Mouse (Mus musculus) midbrain, embryonic 13.5 days (tissue): ENCODE results near the gene Srrm2. TPM values are rescaled to one million over a fixed set of nuclear protein-coding genes. Genes with fewer than 3 reads are reported as not detected.
A peak's percentile ranks its signal among the peaks of the same experiment; 100 is the strongest.

Experiments
- ATAC-seq: fragments of 200-750 bp; cut with Nextera tagmentation; 2 replicates; pipeline ENCODE4 v1.8.0; 2017; ENCODE audit warnings: mild to moderate bottlenecking, moderate TSS enrichment, moderate library complexity
- H3K27ac ChIP-seq: fragments of 300-500 bp; sonication (generic); 2 replicates; pipeline ENCODE4 v1.5.1; 2015; ENCODE audit warnings: inconsistent platforms, mild to moderate bottlenecking, moderate library complexity
- H3K27me3 ChIP-seq: fragments of 300-500 bp; sonication (generic); 2 replicates; pipeline ENCODE4 v1.6.1; 2015; ENCODE audit warnings: mild to moderate bottlenecking, inconsistent platforms
- H3K36me3 ChIP-seq: fragments of 300-500 bp; sonication (generic); 2 replicates; pipeline ENCODE4 v1.6.1; 2015; ENCODE audit warnings: mild to moderate bottlenecking, inconsistent platforms
- H3K4me1 ChIP-seq: fragments of 300-500 bp; sonication (generic); replicated peaks from 2 replicates; pipeline ENCODE4 v1.6.1; 2015; ENCODE audit warnings: inconsistent platforms
- H3K4me2 ChIP-seq: fragments of 300-500 bp; sonication (generic); replicated peaks from 2 replicates; pipeline ENCODE4 v1.6.1; 2015; ENCODE audit warnings: moderate library complexity, mild to moderate bottlenecking, inconsistent platforms
- H3K4me3 ChIP-seq: fragments of 300-500 bp; sonication (generic); replicated peaks from 2 replicates; pipeline ENCODE4 v1.5.1; 2015; ENCODE audit warnings: mild to moderate bottlenecking, inconsistent platforms
- H3K9ac ChIP-seq: fragments of 300-500 bp; sonication (generic); replicated peaks from 2 replicates; pipeline ENCODE4 v1.6.1; 2015; ENCODE audit warnings: mild to moderate bottlenecking, inconsistent platforms
- H3K9me3 ChIP-seq: fragments of 300-500 bp; sonication (generic); 2 replicates; pipeline ENCODE4 v1.6.1; 2016; ENCODE audit warnings: mild to moderate bottlenecking, inconsistent platforms
- WGBS: fragments of 180-500 bp; shearing (Covaris S2); methylation state at CpG from one replicate; pipeline ENCODE4 v1.1.7; 2015; 5-methylcytosine and 5-hydroxymethylcytosine counted together
- polyA plus RNA-seq: library from polyadenylated mRNA; unstranded; fragments of >200 nt; fragmentation: Nextera tagmentation; extraction: Ambion mirVana; gene quantifications from 2 replicates; pipeline ENCODE4 v1.2.1, GENCODE M21; 2015

Srrm2 gene
- polyA plus RNA-seq, 1 experiment from 2014 or later: 664 TPM

- WGBS: 40% methylated on average over 23 of the region's 23 CpGs
- Histone ChIP-seq H3K9me3 (no peaks in the 10 kb centered on the region), H3K4me2 (peak overlapping the region; percentile 32; the same call in 1 of the 2 replicates), H3K9ac (no peak overlapping the region), H3K27me3 (0 out of 2 replicates have a peak, but pooled peaks cover 2% of the 10 kb centered on the region), H3K27ac (no peak overlapping the region), H3K4me1 (no peaks in the 10 kb centered on the region), H3K36me3 (no peaks in the 10 kb centered on the region), H3K4me3 (no peak overlapping the region)
- ATAC-seq: peak; percentile 20; the same call in 1 of the 2 replicates
Observed at GRCm38 (mm10) chr17:23843141-23843811, 52.9 kb downstream of the Srrm2 start.

DNA sequence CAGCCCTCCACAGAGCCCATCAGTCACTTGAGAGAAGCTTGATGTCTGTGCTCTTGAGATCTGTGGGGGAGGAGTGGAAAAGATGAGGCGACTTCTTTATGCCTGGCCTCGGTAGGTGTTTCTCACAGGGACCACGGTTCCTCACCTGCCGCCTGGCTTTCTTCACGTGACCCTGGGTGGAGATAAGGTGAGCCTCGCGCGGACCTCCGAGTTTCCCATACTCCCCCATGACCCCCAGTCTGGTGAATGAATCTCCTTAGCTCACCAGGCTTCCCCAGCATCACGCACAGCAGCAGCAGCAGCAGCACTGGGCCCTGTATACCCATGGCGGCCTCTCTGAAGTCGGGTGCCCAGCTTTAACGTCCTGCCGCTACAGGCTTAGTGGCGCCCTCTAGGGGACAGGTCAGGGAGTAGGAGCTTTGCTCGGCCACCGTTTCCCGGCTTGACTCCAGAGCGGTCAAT lies 53.5 kb downstream of the Srrm2 start, which contains the start of the genes Prss32 and Prss41:
Prss32 (plus strand) TSS at position 44 of the 462 bp plus-strand sequence.
Prss41 (minus strand) TSS at position 361 of the 462 bp plus-strand sequence.
- Histone ChIP-seq H3K4me1 (no peaks in the 10 kb centered on the region), H3K9ac (no peak within 1 kb of the TSS), H3K27ac (no peak within 1 kb of the TSS), H3K9me3 (no peaks in the 10 kb centered on the region), H3K4me2 (peak within 1 kb of the TSS; percentile 32), H3K36me3 (no peaks in the 10 kb centered on the region), H3K27me3 (0 out of 2 replicates have a peak, but pooled peaks cover 3% of the 10 kb centered on the region), H3K4me3 (peak within 1 kb of the TSS; percentile 14; the same call in 1 of the 2 replicates)
- ATAC-seq: no peak
- WGBS: 11% methylated on average over 19 of the region's 19 CpGs

DNA sequence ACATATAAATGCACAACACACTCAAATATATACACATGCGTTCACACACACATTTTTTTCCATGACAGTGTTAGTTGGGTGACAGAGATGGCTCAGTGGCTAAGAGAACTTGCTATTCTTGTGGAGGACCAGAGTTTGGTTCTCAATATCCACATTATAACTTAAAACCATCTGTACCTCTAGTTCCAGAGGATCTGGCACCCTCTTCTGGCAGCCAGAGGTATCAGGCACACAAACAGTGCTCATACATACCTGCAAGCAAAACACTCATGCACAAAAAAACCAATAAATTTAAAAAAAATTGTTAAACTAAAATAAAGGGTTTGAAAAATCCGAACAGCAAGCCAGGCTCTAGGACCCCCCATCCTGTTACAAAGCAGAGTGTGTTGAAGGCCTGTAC lies 59.7 kb downstream of the Srrm2 start:
- Histone ChIP-seq H3K4me1 (no peaks in the 10 kb centered on the region), H3K36me3 (no peaks in the 10 kb centered on the region), H3K27ac (no peak overlapping the region), H3K9me3 (no peaks in the 10 kb centered on the region), H3K4me3 (no peak overlapping the region), H3K27me3 (0 out of 2 replicates have a peak, but pooled peaks cover 3% of the 10 kb centered on the region), H3K9ac (no peak overlapping the region), H3K4me2 (no peak overlapping the region)
- ATAC-seq: no peak
- WGBS: 60% methylated on average over 2 of the region's 2 CpGs

GRCm38 (mm10) chr17:23850853-23851749 lies 60.8 kb downstream of the Srrm2 start:
- no peak overlapping the region for H3K4me3 ChIP-seq
- H3K27me3 ChIP-seq: 0 out of 2 replicates have a peak, but pooled peaks cover 3% of the 10 kb centered on the region
- ATAC-seq: 0 out of 2 replicates have a peak, but pooled peaks have one; percentile 17
- no peaks in the 10 kb centered on the region for H3K4me1 ChIP-seq
- H3K4me2 ChIP-seq: no peak overlapping the region
- H3K36me3 ChIP-seq: no peaks in the 10 kb centered on the region
- WGBS: 62% methylated on average over 18 of the region's 19 CpGs
- no peak overlapping the region for H3K27ac ChIP-seq
- H3K9ac ChIP-seq: no peak overlapping the region
- H3K9me3 ChIP-seq: no peaks in the 10 kb centered on the region

GRCm38 (mm10) chr17:23853292-23853691 lies 63.0 kb downstream of the Srrm2 start:
- no peak overlapping the region for H3K27ac ChIP-seq
- H3K9ac ChIP-seq: no peak overlapping the region
- H3K4me1 ChIP-seq: no peaks in the 10 kb centered on the region
- peak; percentile 55; the same call in 1 of the 2 replicates for ATAC-seq
- no peak overlapping the region for H3K4me3 ChIP-seq
- 36% methylated on average over 5 of the region's 5 CpGs for WGBS
- H3K27me3 ChIP-seq: 0 out of 2 replicates have a peak, but pooled peaks cover 1% of the 10 kb centered on the region
- no peaks in the 10 kb centered on the region for H3K9me3 ChIP-seq
- no peak overlapping the region for H3K4me2 ChIP-seq
- H3K36me3 ChIP-seq: no peaks in the 10 kb centered on the region

DNA sequence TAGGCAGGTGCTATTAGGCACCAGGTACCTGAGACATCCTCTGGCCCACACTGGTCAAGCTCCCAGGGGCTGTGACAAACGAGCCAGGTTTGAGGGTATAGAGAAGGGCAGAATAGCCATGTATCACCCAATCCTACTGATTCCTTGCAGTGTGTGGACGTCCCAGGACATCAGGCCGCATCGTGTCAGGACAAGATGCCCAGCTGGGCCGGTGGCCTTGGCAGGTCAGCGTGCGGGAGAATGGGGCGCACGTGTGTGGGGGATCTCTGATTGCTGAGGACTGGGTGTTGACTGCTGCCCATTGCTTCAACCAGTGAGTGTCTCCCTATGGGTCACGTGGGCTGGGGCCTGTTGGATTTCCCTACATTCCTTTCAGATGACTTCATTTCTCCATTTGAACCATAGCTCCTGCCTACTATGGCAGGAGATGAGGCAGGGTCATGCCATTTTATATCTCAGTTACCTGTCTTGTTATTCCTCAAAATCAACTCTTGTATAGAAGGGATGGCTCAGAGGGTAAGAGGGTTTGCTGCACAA lies 64.0 kb downstream of the Srrm2 start:
- Histone ChIP-seq H3K9me3 (no peaks in the 10 kb centered on the region), H3K4me2 (no peak overlapping the region), H3K27ac (no peak overlapping the region), H3K27me3 (no peaks in the 10 kb centered on the region), H3K36me3 (no peaks in the 10 kb centered on the region), H3K4me1 (no peaks in the 10 kb centered on the region), H3K4me3 (no peak overlapping the region), H3K9ac (no peak overlapping the region)
- WGBS: 86% methylated on average over 10 of the region's 10 CpGs
- no peak for ATAC-seq

GRCm38 (mm10) chr17:23857193-23857592 lies 66.9 kb downstream of the Srrm2 start:
- Histone ChIP-seq H3K9me3 (no peaks in the 10 kb centered on the region), H3K36me3 (no peaks in the 10 kb centered on the region), H3K4me2 (no peak overlapping the region), H3K9ac (no peak overlapping the region), H3K4me3 (no peak overlapping the region), H3K27me3 (0 out of 2 replicates have a peak, but pooled peaks cover 6% of the 10 kb centered on the region), H3K4me1 (no peaks in the 10 kb centered on the region), H3K27ac (no peak overlapping the region)
- no peak for ATAC-seq
- WGBS: 83% methylated on average over 6 of the region's 6 CpGs

GRCm38 (mm10) chr17:23857913-23858312 lies 67.6 kb downstream of the Srrm2 start:
- no peaks in the 10 kb centered on the region for H3K9me3 ChIP-seq
- WGBS: 83% methylated on average over 2 of the region's 2 CpGs
- no peaks in the 10 kb centered on the region for H3K36me3 ChIP-seq
- H3K4me2 ChIP-seq: no peak overlapping the region
- no peaks in the 10 kb centered on the region for H3K4me1 ChIP-seq
- 0 out of 2 replicates have a peak, but pooled peaks cover 6% of the 10 kb centered on the region for H3K27me3 ChIP-seq
- no peak overlapping the region for H3K27ac ChIP-seq
- no peak overlapping the region for H3K4me3 ChIP-seq
- H3K9ac ChIP-seq: no peak overlapping the region
- no peak for ATAC-seq

GRCm38 (mm10) chr17:23862926-23863325 lies 72.6 kb downstream of the Srrm2 start:
- Histone ChIP-seq H3K9me3 (no peaks in the 10 kb centered on the region), H3K4me2 (no peak overlapping the region), H3K4me1 (no peaks in the 10 kb centered on the region), H3K27ac (no peak overlapping the region), H3K27me3 (0 out of 2 replicates have a peak, but pooled peaks cover 6% of the 10 kb centered on the region), H3K9ac (no peak overlapping the region), H3K36me3 (no peaks in the 10 kb centered on the region), H3K4me3 (no peak overlapping the region)
- WGBS: 84% methylated on average over 4 of the region's 4 CpGs
- no peak for ATAC-seq

GRCm38 (mm10) chr17:23867756-23868155 lies 77.4 kb downstream of the Srrm2 start, which contains the start of gene Prss21:
TSS of gene Prss21 (plus strand) at chr17:23868056.
- no peak for ATAC-seq
- no peaks in the 10 kb centered on the region for H3K4me1 ChIP-seq
- whole genome bisulfite sequencing: 81% methylated on average over 15 of the region's 15 CpGs
- no peaks in the 10 kb centered on the region for H3K27me3 ChIP-seq
- no peak within 1 kb of the TSS for H3K27ac ChIP-seq
- H3K36me3 ChIP-seq: no peaks in the 10 kb centered on the region
- no peak within 1 kb of the TSS for H3K4me3 ChIP-seq
- H3K9ac ChIP-seq: no peak within 1 kb of the TSS
- H3K9me3 ChIP-seq: no peaks in the 10 kb centered on the region
- no peak within 1 kb of the TSS for H3K4me2 ChIP-seq

DNA sequence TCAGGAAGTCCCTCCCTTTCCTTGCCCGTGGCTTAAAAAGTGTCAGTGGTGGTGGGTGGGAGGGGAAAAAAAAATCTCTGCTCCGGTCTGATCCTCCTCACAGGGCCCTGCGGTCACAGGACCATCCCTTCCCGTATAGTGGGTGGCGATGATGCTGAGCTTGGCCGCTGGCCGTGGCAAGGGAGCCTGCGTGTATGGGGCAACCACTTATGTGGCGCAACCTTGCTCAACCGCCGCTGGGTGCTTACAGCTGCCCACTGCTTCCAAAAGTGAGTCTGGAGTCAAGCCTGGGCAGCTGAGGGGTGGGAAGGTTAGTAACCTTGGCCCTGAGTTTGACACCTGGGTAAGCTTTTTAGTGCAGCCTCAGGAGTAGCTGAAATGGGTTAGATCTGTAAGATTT lies 78.2 kb downstream of the Srrm2 start:
- no peak for ATAC-seq
- WGBS: 90% methylated on average over 11 of the region's 11 CpGs
- no peak overlapping the region for H3K4me3 ChIP-seq
- H3K9me3 ChIP-seq: no peaks in the 10 kb centered on the region
- no peaks in the 10 kb centered on the region for H3K4me1 ChIP-seq
- no peaks in the 10 kb centered on the region for H3K36me3 ChIP-seq
- H3K4me2 ChIP-seq: no peak overlapping the region
- H3K27me3 ChIP-seq: no peaks in the 10 kb centered on the region
- no peak overlapping the region for H3K9ac ChIP-seq
- no peak overlapping the region for H3K27ac ChIP-seq
